Mouse (Mus musculus) neural tube, postnatal 0 days (tissue): ENCODE data around the gene Ranbp3l. TPM values are rescaled to one million over a fixed set of nuclear protein-coding genes. Genes with fewer than 3 reads are reported as not detected.

ENCODE experiments used
- polyA plus RNA-seq: library from polyadenylated mRNA; unstranded; fragments of >200 nt; fragmentation: Nextera tagmentation; extraction: Ambion mirVana; gene quantifications from 2 replicates; pipeline ENCODE4 v1.2.1, GENCODE M21; 2015

Gene Ranbp3l
- 7.4 and 13.4 TPM in 2 replicates for polyA plus RNA-seq

GRCm38 (mm10) chr15:8967573-8968228 is at the start of gene Ranbp3l:
Gene Ranbp3l, plus strand, starts transcription at chr15:8967949.

DNA sequence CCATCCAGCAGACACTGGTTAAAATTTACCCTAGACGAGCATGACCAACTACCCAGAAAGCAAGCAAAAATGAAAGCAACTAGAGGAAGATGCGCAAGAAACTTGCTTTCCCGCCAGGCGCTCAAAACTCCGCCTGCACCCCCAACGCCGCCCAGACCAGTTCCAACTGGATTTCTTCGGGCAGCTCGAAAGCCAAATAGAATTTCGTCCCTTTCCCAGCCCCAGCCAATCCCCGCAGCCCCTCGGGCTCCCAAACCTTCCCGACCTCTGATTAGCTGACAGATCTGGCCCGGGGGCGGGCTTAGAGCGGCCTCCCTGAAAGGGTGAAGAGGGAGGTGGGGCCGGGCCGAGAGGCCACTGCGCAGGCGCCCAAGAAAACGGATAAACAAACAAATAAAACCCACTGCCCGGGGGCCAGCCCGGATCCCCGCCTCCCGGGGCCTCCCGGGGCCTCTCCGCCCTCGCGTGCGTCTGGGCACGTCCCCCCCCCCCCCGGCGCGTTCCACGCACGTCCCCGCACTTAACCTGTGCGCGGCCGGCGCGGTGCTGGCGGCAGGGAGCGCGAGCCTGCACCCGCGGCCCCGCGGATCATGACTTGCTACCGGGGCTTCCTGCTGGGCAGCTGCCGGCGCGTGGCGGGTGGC is 103.3 kb downstream of the Ranbp3l start, which contains the start of gene Nadk2:
TSS of gene Nadk2 (plus strand) at position 349 of the 644 bp plus-strand sequence.

Other genes with a start within 250 kb of the Ranbp3l start
- 27.5 and 32.4 TPM in 2 replicates for gene Nadk2, start 103.3 kb downstream of the Ranbp3l start, polyA plus RNA-seq
- 4.6 and 5.0 TPM in 2 replicates for gene Lmbrd2, start 172.6 kb downstream of the Ranbp3l start, polyA plus RNA-seq
- gene Skp2, start 187.5 kb downstream of the Ranbp3l start, polyA plus RNA-seq: 7.9 and 9.0 TPM in 2 replicates